Mouse (Mus musculus) heart, embryonic 10.5 days (tissue): ENCODE measurements around the gene Slc24a3. TPM values are rescaled to one million over a fixed set of nuclear protein-coding genes. Genes with fewer than 3 reads are reported as not detected.

Source experiments
- DNase-seq: peaks from one replicate; pipeline ENCODE4 v3.0.0-alpha.2; 2017; ENCODE audit warnings: low spot score
- H3K27ac ChIP-seq: fragments of 300-500 bp; sonication (generic); 2 replicates; pipeline ENCODE4 v1.5.1; 2016; ENCODE audit warnings: mild to moderate bottlenecking
- H3K27me3 ChIP-seq: fragments of 300-500 bp; sonication (generic); 2 replicates; pipeline ENCODE4 v1.6.1; 2016; ENCODE audit warnings: mild to moderate bottlenecking; ENCODE audit not compliant: poor library complexity, insufficient read depth, severe bottlenecking
- H3K36me3 ChIP-seq: fragments of 300-500 bp; sonication (generic); 2 replicates; pipeline ENCODE4 v1.6.1; 2016; ENCODE audit warnings: mild to moderate bottlenecking, moderate library complexity
- H3K4me1 ChIP-seq: fragments of 300-500 bp; sonication (generic); 2 replicates; pipeline ENCODE4 v1.6.1; 2016; ENCODE audit warnings: mild to moderate bottlenecking
- H3K4me3 ChIP-seq: fragments of 300-500 bp; sonication (generic); 2 replicates; pipeline ENCODE4 v1.5.1; 2016; ENCODE audit warnings: mild to moderate bottlenecking, moderate library complexity
- H3K9me3 ChIP-seq: fragments of 300-500 bp; sonication (generic); 2 replicates; pipeline ENCODE4 v1.6.1; 2016; ENCODE audit warnings: mild to moderate bottlenecking, moderate library complexity
- WGBS: fragments of 180-500 bp; shearing (Covaris S2); methylation state at CpG from one replicate; pipeline ENCODE4 v1.1.7; 2016; 5-methylcytosine and 5-hydroxymethylcytosine counted together
- polyA plus RNA-seq: library from polyadenylated mRNA; unstranded; fragments of >200 nt; fragmentation: Nextera tagmentation; extraction: Ambion mirVana; gene quantifications from 2 replicates; pipeline ENCODE4 v1.2.1, GENCODE M21; 2016

The Slc24a3 gene
- polyA plus RNA-seq, 1 experiment from 2014 or later = 2.2 TPM

- H3K27ac ChIP-seq = no peak overlapping the region
- H3K9me3 ChIP-seq = no peaks in the 10 kb centered on the region
- H3K4me1 ChIP-seq = no peaks in the 10 kb centered on the region
- 74% methylated on average over 3 of the region's 3 CpGs for WGBS
- DNase-seq = no peak
- H3K36me3 ChIP-seq = no peaks in the 10 kb centered on the region
- no peaks in the 10 kb centered on the region for H3K27me3 ChIP-seq
- H3K4me3 ChIP-seq = no peak overlapping the region
Observed at GRCm38 (mm10) chr2:145522017-145522416, 354.5 kb downstream of the Slc24a3 start.

DNA sequence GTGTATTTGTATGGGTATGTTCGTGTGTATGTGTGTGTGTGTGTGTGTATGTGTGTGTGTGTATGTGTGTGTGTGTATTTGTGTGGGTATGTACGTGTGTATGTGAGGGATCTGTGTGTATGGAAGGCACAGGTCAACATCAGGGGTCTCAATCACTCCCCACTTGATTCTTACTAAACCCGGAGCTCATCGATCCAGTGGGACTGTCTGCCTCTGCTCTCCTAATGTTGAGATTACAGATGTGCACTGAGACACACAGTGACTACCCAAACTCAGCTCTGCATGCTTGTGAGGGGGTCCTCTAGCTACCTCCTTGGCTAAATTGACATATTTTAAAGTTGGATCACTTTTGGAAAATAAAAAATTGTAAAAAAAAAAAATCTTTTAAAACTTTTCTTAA is 355.8 kb downstream of the Slc24a3 start:
- DNase-seq = no peak
- no peaks in the 10 kb centered on the region for H3K36me3 ChIP-seq
- no peaks in the 10 kb centered on the region for H3K4me1 ChIP-seq
- no peak overlapping the region for H3K27ac ChIP-seq
- 87% methylated on average over 4 of the region's 4 CpGs for WGBS
- H3K9me3 ChIP-seq = no peaks in the 10 kb centered on the region
- no peak overlapping the region for H3K4me3 ChIP-seq
- H3K27me3 ChIP-seq = no peaks in the 10 kb centered on the region

DNA sequence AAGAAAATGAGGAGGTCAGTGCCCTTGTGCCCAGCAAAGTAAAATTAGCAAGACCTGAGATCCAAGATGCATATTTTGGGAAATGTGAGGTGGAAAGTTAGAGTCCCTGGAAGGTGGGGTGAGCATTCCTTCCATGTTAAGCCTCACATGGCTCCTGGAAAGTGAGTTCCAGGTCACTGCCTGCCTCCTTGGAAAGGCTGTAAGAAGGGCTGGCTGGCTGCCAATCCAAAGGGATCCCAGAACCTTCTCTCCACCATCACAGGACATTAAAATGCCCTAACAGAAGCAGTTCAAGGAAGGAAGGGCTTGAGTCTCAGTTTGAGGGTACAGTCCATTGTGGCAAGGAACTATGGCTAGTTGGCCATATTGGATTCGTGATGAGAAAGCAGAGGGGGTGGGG is 359.6 kb downstream of the Slc24a3 start:
- Histone ChIP-seq H3K27me3 (no peaks in the 10 kb centered on the region), H3K36me3 (no peaks in the 10 kb centered on the region), H3K9me3 (no peaks in the 10 kb centered on the region), H3K4me3 (no peak overlapping the region), H3K4me1 (no peaks in the 10 kb centered on the region), H3K27ac (no peak overlapping the region)
- no peak for DNase-seq
- 90% methylated on average over 1 of the region's 1 CpGs for WGBS

DNA sequence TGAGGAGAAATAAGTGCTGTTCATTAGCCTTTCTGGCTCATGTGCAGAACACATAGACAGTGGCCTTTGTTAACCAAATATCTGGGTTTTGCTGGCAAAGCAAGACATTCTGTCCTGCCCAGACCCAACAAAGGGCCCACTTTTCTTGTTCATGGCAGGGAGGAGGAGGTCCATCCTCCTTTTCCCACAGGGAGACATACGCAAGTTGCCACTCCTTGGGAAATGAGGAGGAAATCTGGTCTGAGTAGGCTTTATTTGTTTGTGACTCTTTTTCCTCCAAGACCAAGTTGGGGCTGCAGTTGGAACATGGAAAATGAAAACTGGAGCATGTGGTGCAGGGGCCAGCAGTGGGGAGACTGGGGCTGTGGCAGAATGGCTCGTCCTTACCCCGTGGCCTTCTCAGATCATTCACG is 363.4 kb downstream of the Slc24a3 start:
- DNase-seq = no peak
- no peak overlapping the region for H3K4me3 ChIP-seq
- no peaks in the 10 kb centered on the region for H3K4me1 ChIP-seq
- no peaks in the 10 kb centered on the region for H3K9me3 ChIP-seq
- H3K27ac ChIP-seq = no peak overlapping the region
- WGBS = 85% methylated on average over 4 of the region's 4 CpGs
- H3K36me3 ChIP-seq = no peaks in the 10 kb centered on the region
- no peaks in the 10 kb centered on the region for H3K27me3 ChIP-seq

- Histone ChIP-seq H3K27ac (no peak overlapping the region), H3K4me3 (no peak overlapping the region), H3K4me1 (no peaks in the 10 kb centered on the region), H3K27me3 (no peaks in the 10 kb centered on the region), H3K9me3 (no peaks in the 10 kb centered on the region), H3K36me3 (no peaks in the 10 kb centered on the region)
- 55% methylated on average over 2 of the region's 2 CpGs for WGBS
- DNase-seq = no peak
Observed at GRCm38 (mm10) chr2:145533086-145533485, 365.5 kb downstream of the Slc24a3 start.

GRCm38 (mm10) chr2:145535307-145535706 is 367.8 kb downstream of the Slc24a3 start:
- WGBS = 75% methylated on average over 4 of the region's 4 CpGs
- Histone ChIP-seq H3K27ac (no peak overlapping the region), H3K4me3 (no peak overlapping the region), H3K27me3 (no peaks in the 10 kb centered on the region), H3K9me3 (no peaks in the 10 kb centered on the region), H3K36me3 (no peaks in the 10 kb centered on the region), H3K4me1 (no peaks in the 10 kb centered on the region)
- no peak for DNase-seq

- Histone ChIP-seq H3K36me3 (no peaks in the 10 kb centered on the region), H3K9me3 (no peaks in the 10 kb centered on the region), H3K27me3 (no peaks in the 10 kb centered on the region), H3K27ac (no peak overlapping the region), H3K4me3 (no peak overlapping the region), H3K4me1 (no peaks in the 10 kb centered on the region)
- 78% methylated on average over 4 of the region's 4 CpGs for WGBS
- DNase-seq = no peak
Observed at GRCm38 (mm10) chr2:145535774-145536173, 368.2 kb downstream of the Slc24a3 start.

DNA sequence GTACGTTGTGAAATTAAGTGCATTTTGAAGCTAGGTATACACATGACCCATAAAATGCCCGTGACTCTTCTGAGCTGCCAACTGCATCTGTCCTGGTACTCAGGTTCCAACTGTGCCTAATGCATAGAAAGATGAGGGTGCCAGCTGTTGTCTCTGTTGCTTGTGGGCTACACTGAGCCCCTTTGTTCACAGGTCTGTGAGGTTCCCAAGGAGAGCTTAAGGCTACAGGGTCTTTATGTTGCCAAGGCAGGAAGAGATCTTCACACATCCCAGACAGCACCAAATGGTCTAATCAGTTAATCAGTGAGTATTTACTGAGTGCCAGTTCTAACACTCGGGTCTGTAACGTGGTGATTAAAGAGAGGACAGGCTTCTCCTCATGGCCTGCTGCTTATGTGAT is 369.4 kb downstream of the Slc24a3 start:
- Histone ChIP-seq H3K27ac (no peak overlapping the region), H3K9me3 (no peaks in the 10 kb centered on the region), H3K27me3 (no peaks in the 10 kb centered on the region), H3K36me3 (no peaks in the 10 kb centered on the region), H3K4me1 (no peaks in the 10 kb centered on the region), H3K4me3 (no peak overlapping the region)
- no peak for DNase-seq
- WGBS = 48% methylated on average over 4 of the region's 4 CpGs

- no peaks in the 10 kb centered on the region for H3K27me3 ChIP-seq
- no peak overlapping the region for H3K27ac ChIP-seq
- 73% methylated on average over 1 of the region's 1 CpGs for WGBS
Observed at GRCm38 (mm10) chr2:145541695-145542094, 374.1 kb downstream of the Slc24a3 start.

GRCm38 (mm10) chr2:145546071-145546470 is 378.5 kb downstream of the Slc24a3 start:
- Histone ChIP-seq H3K27me3 (no peaks in the 10 kb centered on the region), H3K4me3 (no peak overlapping the region), H3K9me3 (no peaks in the 10 kb centered on the region), H3K4me1 (no peaks in the 10 kb centered on the region), H3K36me3 (no peaks in the 10 kb centered on the region), H3K27ac (no peak overlapping the region)
- 76% methylated on average over 3 of the region's 3 CpGs for WGBS
- no peak for DNase-seq

More at GRCm38 (mm10) chr2:145541695-145542094, 374.1 kb downstream of the Slc24a3 start:
- no peak overlapping the region for H3K4me3 ChIP-seq
- DNase-seq = no peak
- no peaks in the 10 kb centered on the region for H3K36me3 ChIP-seq
- H3K9me3 ChIP-seq = no peaks in the 10 kb centered on the region
- H3K4me1 ChIP-seq = no peaks in the 10 kb centered on the region

GRCm38 (mm10) chr2:145554722-145555252 is 387.2 kb downstream of the Slc24a3 start:
- Histone ChIP-seq H3K4me3 (no peak overlapping the region), H3K27ac (no peak overlapping the region), H3K36me3 (no peaks in the 10 kb centered on the region), H3K9me3 (no peaks in the 10 kb centered on the region), H3K4me1 (no peaks in the 10 kb centered on the region), H3K27me3 (no peaks in the 10 kb centered on the region)
- DNase-seq = no peak
- WGBS = 87% methylated on average over 2 of the region's 2 CpGs

DNA sequence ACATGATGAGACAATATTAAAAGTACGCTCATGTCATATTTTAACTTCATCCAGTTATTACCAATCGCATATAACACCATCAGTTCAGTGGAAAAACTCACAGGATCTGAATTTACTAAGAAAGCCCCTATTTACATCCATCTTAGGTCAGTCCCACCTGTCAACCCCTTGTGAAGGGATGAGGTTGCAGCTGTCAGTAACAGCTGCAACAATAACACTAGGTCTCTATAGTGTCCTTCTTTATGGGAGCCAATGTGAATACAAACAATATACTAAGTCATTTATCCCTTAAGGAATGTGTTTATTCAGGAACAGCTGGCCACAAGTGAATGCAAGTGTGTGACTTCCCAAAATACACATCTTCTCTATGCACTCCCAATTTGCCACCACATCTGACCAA is 388.2 kb downstream of the Slc24a3 start:
- H3K4me3 ChIP-seq = no peak overlapping the region
- no peaks in the 10 kb centered on the region for H3K27me3 ChIP-seq
- no peaks in the 10 kb centered on the region for H3K4me1 ChIP-seq
- no peak for DNase-seq
- WGBS = 71% methylated on average over 2 of the region's 2 CpGs
- H3K27ac ChIP-seq = no peak overlapping the region
- no peaks in the 10 kb centered on the region for H3K9me3 ChIP-seq
- H3K36me3 ChIP-seq = no peaks in the 10 kb centered on the region

DNA sequence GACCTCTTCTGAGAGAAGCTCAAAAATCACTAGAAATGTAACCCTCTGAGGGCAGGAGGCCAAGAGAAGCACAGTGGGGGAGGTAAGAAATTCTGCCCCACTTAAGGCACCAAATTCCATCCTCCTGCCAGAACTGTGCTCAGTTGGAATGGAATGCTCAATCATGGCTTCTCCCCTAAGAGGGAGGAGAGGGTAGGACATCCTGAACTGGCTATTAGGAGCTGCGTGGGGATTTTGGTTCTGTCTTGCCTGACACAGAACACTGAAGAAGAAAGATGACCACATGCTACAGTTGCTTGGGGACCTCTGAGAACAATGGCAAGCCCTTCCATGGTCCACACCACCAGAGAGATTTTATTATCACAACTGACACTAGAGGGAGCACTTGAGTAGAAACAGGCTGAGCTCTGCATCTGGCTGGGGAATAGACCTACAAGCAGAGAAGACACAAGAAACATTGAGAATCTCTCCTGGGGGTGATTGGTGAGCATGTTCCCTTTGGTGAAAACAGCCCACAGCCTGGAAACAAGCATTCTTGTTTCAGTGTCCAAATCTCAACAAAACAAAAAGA is 389.9 kb downstream of the Slc24a3 start:
- Histone ChIP-seq H3K27me3 (no peaks in the 10 kb centered on the region), H3K9me3 (no peaks in the 10 kb centered on the region), H3K4me3 (no peak overlapping the region), H3K4me1 (no peaks in the 10 kb centered on the region), H3K27ac (no peak overlapping the region), H3K36me3 (no peaks in the 10 kb centered on the region)
- DNase-seq = no peak
- WGBS = 38% methylated on average over 1 of the region's 1 CpGs

GRCm38 (mm10) chr2:145562493-145562892 is 394.9 kb downstream of the Slc24a3 start:
- Histone ChIP-seq H3K27ac (no peak overlapping the region), H3K36me3 (no peaks in the 10 kb centered on the region), H3K27me3 (no peaks in the 10 kb centered on the region), H3K9me3 (no peaks in the 10 kb centered on the region), H3K4me1 (no peaks in the 10 kb centered on the region), H3K4me3 (no peak overlapping the region)
- no peak for DNase-seq
